Mouse (Mus musculus): ENCODE measurements around the gene Clic1.

DNA sequence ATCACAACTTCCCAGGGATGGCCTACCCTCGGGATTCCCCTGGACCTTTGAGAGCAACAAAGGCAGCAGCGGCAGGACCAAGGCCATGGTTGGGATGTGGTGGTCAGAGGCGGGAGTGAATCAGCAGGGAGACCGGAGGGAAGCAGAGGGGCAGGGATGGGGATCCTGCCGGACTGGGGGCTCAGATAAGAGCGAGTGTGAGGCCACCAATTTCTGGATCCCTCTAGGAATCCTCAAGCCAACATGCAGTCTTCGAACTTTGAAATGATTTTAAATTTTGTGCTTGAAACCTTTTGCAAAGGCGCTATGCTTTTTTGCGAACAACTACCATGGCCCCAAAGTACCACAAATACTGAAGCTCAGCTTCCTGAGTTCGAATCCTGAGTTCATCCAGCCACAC, 16.3 kb downstream of the Clic1 start, which contains the start of gene Mpig6b:
- no peak for TF ChIP-seq CTCF (IDR thresholded peaks at IDR 0.05; ENCODE audit: low read depth, low read length)
- no peak for TF ChIP-seq POLR2A (IDR thresholded peaks at IDR 0.05; ENCODE audit: insufficient read depth, low read length)

All from ES-Bruce4 (cell line).